Mouse (Mus musculus): ENCODE measurements around the gene 4933400A11Rik. TPM values are rescaled to one million over a fixed set of nuclear protein-coding genes. Genes with fewer than 3 reads are reported as not detected.

4933400A11Rik gene
- total RNA-seq, 2 experiments from 2014 or later, result not detected

Other genes starting within 250 kb of the 4933400A11Rik start
- gene Mid1, start 94.4 kb downstream of the 4933400A11Rik start, total RNA-seq (2021), result 1 to 10 TPM; 5.5 to 7.2 TPM
- 10 to 100 TPM; 26.2 to 44.5 TPM for gene Gm21887, start 230.0 kb upstream of the 4933400A11Rik start, total RNA-seq (2021)

Data from gastrocnemius, postnatal 36 days (tissue).